Mouse (Mus musculus) kidney, adult 10 weeks (tissue): ENCODE measurements around the gene Tspan4. TPM values are rescaled to one million over a fixed set of nuclear protein-coding genes. Genes with fewer than 3 reads are reported as not detected.

Source experiments
- polyA plus RNA-seq: library from polyadenylated mRNA; stranded (reverse); fragments of 350-450 nt; fragmentation: Illumina TruSeq; extraction: RNeasy Lipid Tissue Mini Kit (QIAGEN cat#74804); gene quantifications from one replicate; pipeline ENCODE4 v1.2.3, GENCODE M21; 2014; ENCODE audit warnings: low read depth, low replicate concordance

Gene Tspan4
- polyA plus RNA-seq, result 2.3 TPM

GRCm38 (mm10) chr7:141475011-141475804, at the start of gene Tspan4, which contains the start of gene Polr2l:
TSS of gene Tspan4 (plus strand) at chr7:141475240.
TSS of gene Polr2l (minus strand) at chr7:141475132.

GRCm38 (mm10) chr7:141429310-141429709, 45.7 kb upstream of the Tspan4 start, which contains the start of gene Cend1:
TSS of gene Cend1 (minus strand) at chr7:141429491.

DNA sequence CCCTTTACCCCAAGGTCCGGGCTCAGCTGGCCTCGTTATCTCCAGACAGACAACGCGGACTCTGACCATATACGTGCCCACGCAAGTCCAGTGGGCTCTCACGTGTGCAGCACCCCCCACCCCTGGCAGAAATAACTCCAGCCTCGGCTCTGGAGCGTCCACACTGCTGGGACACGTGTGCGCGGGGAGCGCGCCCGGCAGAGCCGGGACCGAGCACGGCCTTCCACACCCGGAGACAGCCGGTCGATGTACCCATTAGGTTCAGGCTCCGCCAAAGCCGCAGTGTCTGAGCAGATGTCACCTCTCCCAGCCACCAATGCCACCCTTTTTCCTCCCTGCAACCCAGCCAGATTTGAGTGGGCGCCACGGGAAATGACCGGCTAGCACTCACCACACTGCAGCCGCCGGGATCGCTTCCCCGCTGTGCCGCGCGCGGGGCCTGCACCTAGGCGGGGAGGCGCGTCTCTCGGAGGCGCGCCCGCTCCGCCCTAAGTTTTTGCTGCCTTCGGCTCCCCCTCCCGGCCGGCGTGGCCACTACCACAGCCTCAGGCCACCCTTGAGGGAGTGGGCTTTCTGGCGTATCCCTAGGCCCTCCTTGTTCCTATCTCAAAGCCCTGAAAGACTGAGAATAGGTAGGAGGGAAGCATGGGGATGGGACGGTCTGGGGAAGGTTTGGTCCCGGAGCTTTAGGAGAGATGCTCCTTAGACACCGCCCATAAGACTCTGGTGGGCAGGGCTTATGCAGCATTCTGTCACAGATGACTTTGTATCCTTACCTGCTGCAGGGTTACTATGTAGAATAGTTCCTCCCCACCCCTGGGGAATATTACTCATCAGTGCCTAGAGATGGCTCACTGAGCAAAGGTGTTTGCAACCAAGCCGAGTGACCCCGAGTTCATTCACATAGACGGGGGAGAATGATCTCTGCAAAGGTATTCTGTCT, 37.6 kb upstream of the Tspan4 start, which contains the start of gene Slc25a22:
Gene Slc25a22, minus strand, starts transcription at position 715 of the 943 bp plus-strand sequence.

DNA sequence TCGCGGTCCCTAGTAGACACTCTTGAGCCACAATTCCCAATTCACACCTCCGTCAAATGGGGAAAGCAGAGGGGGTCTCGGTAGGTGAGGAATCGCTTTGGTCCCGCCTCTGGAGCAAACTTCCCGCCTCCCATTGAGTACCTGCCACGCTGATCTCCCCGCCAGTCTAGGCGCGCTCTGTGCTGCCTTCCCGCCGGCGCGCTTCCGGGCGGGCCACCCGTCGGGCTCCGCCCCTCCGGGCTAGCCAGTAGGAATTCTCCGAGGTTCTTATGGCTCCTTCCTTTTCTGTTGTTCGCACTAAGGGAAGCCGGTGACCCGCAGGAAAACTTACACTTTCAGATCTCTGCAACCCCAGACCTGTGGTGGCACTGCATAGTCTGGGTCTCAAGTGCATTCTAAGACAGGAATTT, 31.2 kb upstream of the Tspan4 start, which contains the start of gene Pidd1:
Gene Pidd1, minus strand, starts transcription at position 198 of the 410 bp plus-strand sequence.

GRCm38 (mm10) chr7:141447110-141447991, 27.7 kb upstream of the Tspan4 start, which contains the start of gene Rplp2:
TSS of gene Rplp2 (plus strand) at chr7:141447370.

DNA sequence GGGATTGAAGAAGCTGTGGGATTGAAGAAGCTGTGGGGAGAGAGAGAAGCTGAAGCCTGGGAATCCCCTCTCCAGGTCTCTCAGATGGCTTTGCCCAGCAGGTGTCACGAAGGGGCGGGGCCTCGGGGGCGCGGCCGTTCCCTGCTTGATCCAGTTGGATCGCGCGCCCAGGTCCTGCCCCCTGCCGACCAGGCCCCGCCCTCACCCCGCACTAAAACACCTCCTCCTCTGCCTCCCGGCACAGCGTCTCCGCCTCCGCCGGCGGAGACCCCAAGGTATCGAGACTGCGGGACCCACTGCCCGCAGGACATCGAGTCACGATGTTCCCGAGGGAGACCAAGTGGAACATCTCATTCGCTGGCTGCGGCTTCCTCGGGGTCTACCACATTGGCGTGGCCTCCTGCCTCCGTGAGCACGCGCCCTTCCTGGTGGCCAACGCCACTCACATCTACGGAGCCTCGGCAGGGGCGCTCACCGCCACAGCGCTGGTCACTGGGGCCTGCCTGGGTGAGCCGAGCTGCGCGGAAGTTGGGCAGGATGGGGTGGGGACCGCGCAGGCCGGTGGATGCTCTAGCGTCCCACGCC, 20.0 kb upstream of the Tspan4 start, which contains the start of gene Pnpla2:
Gene Pnpla2, plus strand, starts transcription at position 232 of the 585 bp plus-strand sequence.

GRCm38 (mm10) chr7:141460391-141461113, 14.5 kb upstream of the Tspan4 start, which contains the start of gene Cracr2b:
TSS of gene Cracr2b (plus strand) at chr7:141461094.

GRCm38 (mm10) chr7:141467230-141468030, 7.6 kb upstream of the Tspan4 start, which contains the start of gene Cd151:
TSS of gene Cd151 (plus strand) at chr7:141467392.

GRCm38 (mm10) chr7:141539556-141540311, 64.7 kb downstream of the Tspan4 start, which contains the start of gene Chid1:
TSS of gene Chid1 (minus strand) at chr7:141539857.

Other genes with a start within 250 kb of the Tspan4 start
- gene Phrf1, start 246.5 kb upstream of the Tspan4 start, polyA plus RNA-seq, result 13.1 TPM
- 12.1 TPM for gene Irf7, start 208.8 kb upstream of the Tspan4 start, polyA plus RNA-seq
- gene Cdhr5, start 198.5 kb upstream of the Tspan4 start, polyA plus RNA-seq, result 46.1 TPM
- not detected for gene Sct, start 196.1 kb upstream of the Tspan4 start, polyA plus RNA-seq
- gene Drd4, start 183.2 kb upstream of the Tspan4 start, polyA plus RNA-seq, result not detected
- 1.0 TPM for gene Deaf1, start 147.6 kb upstream of the Tspan4 start, polyA plus RNA-seq
- gene Tmem80, start 147.5 kb upstream of the Tspan4 start, polyA plus RNA-seq, result 17.9 TPM
- 6.2 TPM for gene Eps8l2, start 136.4 kb upstream of the Tspan4 start, polyA plus RNA-seq
- 14.4 TPM for gene Taldo1, start 83.0 kb upstream of the Tspan4 start, polyA plus RNA-seq
- gene Gatd1, start 61.1 kb upstream of the Tspan4 start, polyA plus RNA-seq, result 9.2 TPM
- not detected for gene Cend1, start 45.7 kb upstream of the Tspan4 start, polyA plus RNA-seq
- 0.97 TPM for gene Slc25a22, start 37.3 kb upstream of the Tspan4 start, polyA plus RNA-seq
- 0.12 TPM for gene Pidd1, start 31.2 kb upstream of the Tspan4 start, polyA plus RNA-seq
- gene Rplp2, start 27.9 kb upstream of the Tspan4 start, polyA plus RNA-seq, result 15.4 TPM
- 1.5 TPM for gene Pnpla2, start 20.0 kb upstream of the Tspan4 start, polyA plus RNA-seq
- gene Cracr2b, start 14.1 kb upstream of the Tspan4 start, polyA plus RNA-seq, result not detected
- 29.8 TPM for gene Cd151, start 7.8 kb upstream of the Tspan4 start, polyA plus RNA-seq
- gene Polr2l, start 108 bp upstream of the Tspan4 start, polyA plus RNA-seq, result 3.3 TPM
- gene Chid1, start 64.6 kb downstream of the Tspan4 start, polyA plus RNA-seq, result 3.5 TPM
- gene Ap2a2, start 86.9 kb downstream of the Tspan4 start, polyA plus RNA-seq, result 131 TPM
- gene Muc6, start 180.1 kb downstream of the Tspan4 start, polyA plus RNA-seq, result not detected
- gene Muc2, start 215.1 kb downstream of the Tspan4 start, polyA plus RNA-seq, result not detected